Mouse (Mus musculus) hindbrain, postnatal 0 days (tissue): ENCODE measurements around the gene Upk2. TPM values are rescaled to one million over a fixed set of nuclear protein-coding genes. Genes with fewer than 3 reads are reported as not detected.
A peak's percentile ranks its signal among the peaks of the same experiment; 100 is the strongest.

Source experiments
- ATAC-seq: fragments of 200-750 bp; cut with Nextera tagmentation; 2 replicates; pipeline ENCODE4 v1.8.0; 2017; ENCODE audit warnings: mild to moderate bottlenecking, moderate TSS enrichment, moderate library complexity
- DNase-seq: peaks from one replicate; pipeline ENCODE4 v3.0.0-alpha.2; 2015; ENCODE audit warnings: low spot score
- H3K27ac ChIP-seq: fragments of 300-500 bp; sonication (generic); 2 replicates; pipeline ENCODE4 v1.5.1; 2014; ENCODE audit warnings: mild to moderate bottlenecking
- H3K27me3 ChIP-seq: fragments of 300-500 bp; sonication (generic); 2 replicates; pipeline ENCODE4 v1.6.1; 2014; ENCODE audit warnings: low read length, mixed read lengths; ENCODE audit not compliant: insufficient read depth
- H3K36me3 ChIP-seq: fragments of 300-500 bp; sonication (generic); 2 replicates; pipeline ENCODE4 v1.6.1; 2014; ENCODE audit warnings: low read length, mixed read lengths; ENCODE audit not compliant: insufficient read depth
- H3K4me1 ChIP-seq: fragments of 300-500 bp; sonication (generic); 2 replicates; pipeline ENCODE4 v1.6.1; 2014; ENCODE audit warnings: antibody characterized with exemption, low read length, mixed read lengths; ENCODE audit not compliant: insufficient read depth
- H3K4me2 ChIP-seq: fragments of 300-500 bp; sonication (generic); 2 replicates; pipeline ENCODE4 v1.6.1; 2014; ENCODE audit warnings: low read depth, mild to moderate bottlenecking, low read length, moderate library complexity, mixed read lengths
- H3K4me3 ChIP-seq: fragments of 300-500 bp; sonication (generic); 2 replicates; pipeline ENCODE4 v1.5.1; 2014; ENCODE audit warnings: low read length
- H3K9ac ChIP-seq: fragments of 300-500 bp; sonication (generic); replicated peaks from 2 replicates; pipeline ENCODE4 v1.6.1; 2014; ENCODE audit warnings: mild to moderate bottlenecking, low read length, moderate library complexity, mixed read lengths
- H3K9me3 ChIP-seq: fragments of 300-500 bp; sonication (generic); 2 replicates; pipeline ENCODE4 v1.6.1; 2016; ENCODE audit warnings: low read length, mixed read lengths
- CTCF ChIP-seq: IDR thresholded peaks from 2 replicates; pipeline ENCODE4 v1.5.1; 2016; ENCODE audit warnings: antibody characterized with exemption, control low read depth, low read depth
- WGBS: fragments of 180-500 bp; shearing (Covaris S2); extraction: QIAGEN DNeasy Blood & Tissue Kit; methylation state at CpG from one replicate; pipeline ENCODE4 v1.1.7; 2014; 5-methylcytosine and 5-hydroxymethylcytosine counted together
- polyA plus RNA-seq: library from polyadenylated mRNA; unstranded; fragments of >200 nt; fragmentation: Nextera tagmentation; extraction: Ambion mirVana; gene quantifications from 2 replicates; pipeline ENCODE4 v1.2.1, GENCODE M21; 2015
- total RNA-seq: library from RNA; depleted of rRNA; stranded (reverse); fragments of >200 nt; gene quantifications from 2 replicates; pipeline ENCODE4 v1.2.3, GENCODE M21; 2014

The Upk2 gene
- total and polyA plus RNA-seq, 2 experiments from 2014 or later, result not detected

DNA sequence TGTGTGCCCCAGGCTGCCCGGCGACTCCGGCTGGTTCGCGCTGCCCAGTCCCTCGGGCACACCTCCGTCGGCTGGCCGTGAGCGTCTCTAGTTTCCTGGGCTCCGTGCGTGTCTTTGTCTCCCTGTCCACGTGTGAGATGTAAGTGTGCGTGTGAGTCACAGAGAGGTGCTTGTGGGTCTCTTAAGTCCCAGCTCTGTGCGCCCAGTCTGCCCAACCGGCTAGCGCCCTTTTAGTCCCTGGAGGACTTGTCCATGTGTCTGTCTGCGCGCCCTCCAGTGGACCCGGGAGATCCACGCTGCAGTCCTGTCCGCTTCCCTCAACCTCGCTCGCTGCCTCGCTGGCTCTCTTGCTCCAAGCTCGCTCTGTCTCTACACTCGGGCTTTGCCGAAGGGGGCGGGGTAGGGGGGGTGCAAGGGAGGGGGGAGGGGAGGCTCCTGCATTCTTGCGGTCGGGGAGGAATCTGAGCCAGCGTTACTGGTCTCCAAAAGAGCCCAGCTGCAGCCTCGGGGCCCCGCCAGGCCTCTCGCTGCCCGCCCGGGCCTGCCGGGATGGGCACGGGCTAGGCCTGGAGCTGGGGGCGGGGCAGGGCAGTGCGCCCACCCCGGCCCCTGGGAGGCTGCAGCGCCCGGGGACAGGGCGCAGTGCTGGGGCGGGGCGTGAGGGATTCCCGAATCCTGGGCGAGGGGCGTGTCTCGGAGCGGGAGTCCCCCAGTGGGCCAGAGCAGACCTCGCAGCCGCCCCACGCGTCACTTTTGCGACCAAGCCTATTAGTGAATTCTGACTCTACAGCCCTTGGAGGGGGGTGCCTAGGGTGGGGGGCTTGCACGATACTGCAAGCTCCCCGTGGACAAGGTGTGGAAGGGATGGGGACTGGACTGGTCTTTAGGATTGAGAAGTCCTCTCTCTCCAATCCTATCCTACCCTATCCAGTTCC, 43.9 kb upstream of the Upk2 start:
- peak; percentile 61 for TF ChIP-seq CTCF
- H3K27ac ChIP-seq, result peak overlapping the region; percentile 80

GRCm38 (mm10) chr9:44497624-44498377, 43.0 kb upstream of the Upk2 start:
- ATAC-seq (no peak), DNase-seq (no peak)
- Histone ChIP-seq H3K27ac (peak overlapping the region; percentile 80), H3K9me3 (no peaks in the 10 kb centered on the region), H3K4me2 (peak overlapping the region; percentile 74), H3K4me3 (peak overlapping the region; percentile 33), H3K27me3 (no peaks in the 10 kb centered on the region), H3K4me1 (peaks cover 59% of the 10 kb centered on the region), H3K9ac (peak overlapping the region; percentile 58), H3K36me3 (0 out of 2 replicates have a peak, but pooled peaks cover 3% of the 10 kb centered on the region)
- no peak for TF ChIP-seq CTCF
- WGBS, result 11% methylated on average over 11 of the region's 11 CpGs

More for the DNA sequence above, 43.9 kb upstream of the Upk2 start:
- Histone ChIP-seq H3K4me1 (peaks cover 50% of the 10 kb centered on the region), H3K9ac (peak overlapping the region; percentile 58), H3K27me3 (no peaks in the 10 kb centered on the region), H3K9me3 (no peaks in the 10 kb centered on the region), H3K4me2 (peak overlapping the region; percentile 74), H3K36me3 (0 out of 2 replicates have a peak, but pooled peaks cover 3% of the 10 kb centered on the region), H3K4me3 (peak overlapping the region; percentile 33)
- under 1% methylated on average over 58 of the region's 59 CpGs for WGBS
- ATAC-seq (peak; percentile 84), DNase-seq (peak; percentile 85)

DNA sequence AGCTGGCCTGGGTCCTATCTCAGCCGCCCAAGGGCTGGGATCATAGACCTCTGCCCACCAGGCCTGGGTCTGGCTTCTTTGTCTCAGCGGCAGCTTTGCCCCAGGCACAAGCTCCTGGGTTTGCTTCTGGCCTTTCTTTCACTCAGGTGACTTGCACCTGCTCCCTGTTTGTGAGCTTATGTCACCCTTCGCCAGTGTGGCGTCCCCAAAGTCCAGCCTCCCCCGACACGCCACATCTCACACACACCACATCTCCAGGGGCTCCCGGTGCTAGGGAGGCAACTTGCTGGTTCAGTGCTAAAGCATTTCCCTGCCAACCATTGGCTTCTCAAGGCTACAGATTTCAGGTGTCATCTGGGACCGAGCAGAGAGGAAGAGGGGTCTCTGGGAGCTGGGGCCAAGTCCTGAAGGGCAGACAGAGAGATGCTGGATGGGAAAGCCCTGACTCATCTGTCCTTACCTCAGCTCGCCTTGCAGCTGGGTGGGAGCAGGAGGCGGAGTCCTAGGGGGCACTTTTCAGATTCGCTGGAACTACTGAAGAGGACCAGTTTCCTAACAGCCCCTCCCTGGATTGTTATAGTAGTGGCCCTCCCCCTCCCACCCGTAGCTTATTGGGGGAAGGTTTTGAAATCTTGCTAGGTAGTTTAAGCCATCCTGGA, 42.2 kb upstream of the Upk2 start:
- Histone ChIP-seq H3K27me3 (no peaks in the 10 kb centered on the region), H3K4me2 (no peak overlapping the region), H3K4me3 (no peak overlapping the region), H3K36me3 (0 out of 2 replicates have a peak, but pooled peaks cover 3% of the 10 kb centered on the region), H3K27ac (no peak overlapping the region), H3K4me1 (peaks cover 64% of the 10 kb centered on the region), H3K9me3 (no peaks in the 10 kb centered on the region), H3K9ac (no peak overlapping the region)
- DNase-seq, result no peak
- no peak for TF ChIP-seq CTCF
- ATAC-seq, result no peak
- WGBS, result 57% methylated on average over 12 of the region's 12 CpGs

DNA sequence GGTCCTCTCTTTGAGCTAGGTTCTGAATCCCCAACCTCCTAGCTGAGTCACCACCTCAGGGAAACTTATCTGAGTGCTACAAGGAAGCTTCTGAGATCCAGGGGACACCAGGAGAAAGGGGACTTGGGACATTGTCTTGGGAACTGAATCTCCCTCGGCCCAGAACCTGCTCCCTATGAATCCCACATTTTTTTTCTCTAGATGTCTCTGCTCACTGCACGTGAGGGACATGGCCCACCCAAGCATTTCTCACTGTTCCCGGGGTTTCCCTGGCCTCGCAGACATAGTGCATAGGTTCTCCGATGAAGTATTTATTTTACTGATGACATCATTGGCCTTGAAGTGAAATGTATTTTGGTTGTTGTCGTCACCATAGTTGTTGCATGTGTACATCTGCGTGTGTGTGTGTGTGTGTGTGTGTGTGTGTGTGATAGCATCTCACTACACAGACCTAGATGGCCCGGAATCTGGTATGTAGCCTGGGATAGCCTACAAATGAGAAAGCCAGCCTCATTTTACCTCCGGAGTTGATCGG, 41.1 kb upstream of the Upk2 start:
- TF ChIP-seq CTCF, result no peak
- H3K9me3 ChIP-seq, result no peaks in the 10 kb centered on the region
- 0 out of 2 replicates have a peak, but pooled peaks cover 2% of the 10 kb centered on the region for H3K36me3 ChIP-seq
- H3K27ac ChIP-seq, result 0 out of 2 replicates have a peak overlapping the region, but pooled peaks have one; percentile 80
- peaks cover 60% of the 10 kb centered on the region for H3K4me1 ChIP-seq
- WGBS, result 86% methylated on average over 10 of the region's 10 CpGs
- no peak overlapping the region for H3K9ac ChIP-seq
- DNase-seq (no peak), ATAC-seq (no peak)
- H3K4me2 ChIP-seq, result no peak overlapping the region
- H3K27me3 ChIP-seq, result no peaks in the 10 kb centered on the region
- no peak overlapping the region for H3K4me3 ChIP-seq

DNA sequence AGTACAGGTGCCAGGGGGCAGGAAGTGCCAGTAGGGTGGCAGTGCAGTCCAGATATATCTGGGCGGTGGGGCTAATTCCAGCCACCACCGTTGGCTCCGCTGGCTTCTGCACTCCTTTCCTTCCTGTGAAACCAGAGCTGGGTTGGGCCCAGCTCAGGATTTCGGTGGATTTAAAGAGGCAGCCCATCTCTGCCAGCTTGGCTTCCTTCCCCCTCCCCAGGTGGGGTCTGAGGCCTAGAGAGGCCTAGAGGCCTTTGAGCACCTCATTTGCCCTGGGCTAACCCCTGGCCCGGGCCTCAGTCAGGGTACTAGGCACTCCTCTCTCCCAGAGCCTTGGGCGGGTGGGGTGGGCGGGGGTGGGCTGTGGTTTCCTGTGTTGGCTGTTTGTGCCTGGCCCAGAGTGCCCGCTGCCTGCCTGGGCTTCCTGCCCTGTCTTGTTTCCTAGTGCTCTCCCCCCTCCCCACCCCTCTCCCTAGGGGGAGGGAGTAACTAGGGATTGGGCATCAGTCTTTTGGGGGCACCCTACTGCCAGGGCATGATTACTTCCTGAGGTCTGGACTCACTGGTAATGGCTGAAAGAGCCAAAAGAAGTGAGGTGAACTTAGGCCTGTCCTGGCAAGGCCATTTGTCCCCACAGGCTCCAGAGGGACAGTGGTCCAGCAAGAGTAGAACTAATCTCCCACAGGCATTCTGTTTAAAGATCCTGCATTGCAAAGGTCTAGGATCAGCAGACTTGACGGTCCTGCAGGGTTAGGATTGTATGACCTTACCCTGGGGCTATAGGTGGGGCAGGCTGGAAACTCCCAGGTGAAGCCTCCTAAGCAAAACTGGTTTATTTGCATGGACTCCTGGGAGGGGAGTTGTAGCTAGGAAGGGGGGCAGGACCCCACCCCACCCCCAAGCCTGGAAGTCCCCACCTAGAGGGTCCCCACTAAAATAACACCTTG, 40.4 kb upstream of the Upk2 start:
- no peak for TF ChIP-seq CTCF
- Histone ChIP-seq H3K4me2 (peak overlapping the region; percentile 37), H3K4me3 (no peak overlapping the region), H3K27me3 (no peaks in the 10 kb centered on the region), H3K9me3 (no peaks in the 10 kb centered on the region), H3K36me3 (no peaks in the 10 kb centered on the region), H3K9ac (no peak overlapping the region), H3K4me1 (peaks cover 55% of the 10 kb centered on the region), H3K27ac (peak overlapping the region; percentile 80)
- ATAC-seq (no peak), DNase-seq (peak; percentile 62)
- WGBS, result 23% methylated on average over 9 of the region's 9 CpGs
